8 mouse cellular contexts compared by ENCODE assay signal in the genomic region with DNA sequence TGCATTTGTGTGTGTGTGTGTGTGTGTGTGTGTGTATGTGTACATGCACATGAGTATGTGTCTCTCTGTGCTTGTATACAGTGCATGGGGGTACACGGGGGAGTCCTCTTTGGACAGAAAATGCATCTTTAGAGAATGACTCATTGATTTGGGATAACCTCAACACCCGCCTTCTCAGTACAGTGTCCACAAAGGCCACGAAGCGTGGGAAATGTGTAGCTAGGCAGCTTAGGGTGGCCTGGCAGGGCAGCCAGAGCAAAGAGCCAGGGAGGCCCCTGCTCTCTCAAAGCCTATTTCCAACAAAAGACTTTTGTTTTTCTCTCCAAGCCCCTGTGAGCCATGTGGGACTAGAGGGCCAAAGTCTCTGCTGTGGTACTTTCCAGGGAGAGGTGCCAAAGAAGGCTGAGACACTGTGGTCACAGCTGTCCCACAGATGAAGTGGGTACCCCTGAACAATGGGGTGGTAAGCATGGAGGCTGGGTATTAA.
DNase-seq lines count a peak whose midpoint lies in the region; ATAC-seq and TF ChIP-seq lines count a peak whose summit lies in the region.

No protein-coding gene starts in this region.

- H3K27ac ChIP-seq in forebrain, embryonic 13.5 days: peak overlapping the region; percentile 57
- H3K27ac ChIP-seq in limb, embryonic 10.5 days: peak overlapping the region; percentile 30; the same call in 1 of the 2 replicates
- H3K27ac ChIP-seq in stomach, postnatal 0 days (replicated peaks): 0 out of 2 replicates have a peak overlapping the region, but pooled peaks have one; percentile 4

- no peak for TF ChIP-seq EP300 in stomach, postnatal 0 days (optimal IDR thresholded peaks at IDR 0.05)

- peak; percentile 80 for ATAC-seq in forebrain, embryonic 13.5 days
- ATAC-seq in stomach, postnatal 0 days (ENCODE audit: low FRiP score, low TSS enrichment): peak; percentile 25; the same call in 1 of the 2 replicates
- ATAC-seq in megakaryocyte, adult 5-6 weeks (ENCODE audit: poor library complexity, severe bottlenecking): no peak

- H3K4me2 ChIP-seq in forebrain, embryonic 13.5 days: no peak overlapping the region
- no peak overlapping the region for H3K4me2 ChIP-seq in stomach, postnatal 0 days (replicated peaks; ENCODE audit: low read depth)

- no peak overlapping the region for H3K4me3 ChIP-seq in forebrain, embryonic 13.5 days
- H3K4me3 ChIP-seq in limb, embryonic 10.5 days: no peak overlapping the region
- no peak overlapping the region for H3K4me3 ChIP-seq in stomach, postnatal 0 days (ENCODE audit: low read depth, low read length)

- TF ChIP-seq CTCF in stomach, postnatal 0 days (IDR thresholded peaks at IDR 0.05; ENCODE audit: low read depth): no peak

- H3K4me1 ChIP-seq in forebrain, embryonic 13.5 days: peaks cover 15% of the 10 kb centered on the region
- peaks cover 15% of the 10 kb centered on the region; the same call in 1 of the 2 replicates for H3K4me1 ChIP-seq in limb, embryonic 10.5 days
- H3K4me1 ChIP-seq in stomach, postnatal 0 days (replicated peaks; ENCODE audit: control insufficient read depth, insufficient read depth): no peaks in the 10 kb centered on the region

- H3K27me3 ChIP-seq in forebrain, embryonic 13.5 days: no peaks in the 10 kb centered on the region
- H3K27me3 ChIP-seq in limb, embryonic 10.5 days (ENCODE audit: low read depth, poor library complexity, severe bottlenecking): no peaks in the 10 kb centered on the region
- H3K27me3 ChIP-seq in stomach, postnatal 0 days (ENCODE audit: control insufficient read depth, insufficient read depth, low read length): no peaks in the 10 kb centered on the region

- no peaks in the 10 kb centered on the region for H3K36me3 ChIP-seq in forebrain, embryonic 13.5 days (ENCODE audit: poor library complexity, severe bottlenecking)
- no peaks in the 10 kb centered on the region for H3K36me3 ChIP-seq in limb, embryonic 10.5 days
- no peaks in the 10 kb centered on the region for H3K36me3 ChIP-seq in stomach, postnatal 0 days (ENCODE audit: control insufficient read depth, insufficient read depth, low read length)

- no peak overlapping the region for H3K9ac ChIP-seq in forebrain, embryonic 13.5 days
- H3K9ac ChIP-seq in stomach, postnatal 0 days (ENCODE audit: low read length): no peak overlapping the region

- 29% methylated on average over 4 of the region's 4 CpGs for WGBS in forebrain, embryonic 13.5 days
- WGBS in limb, embryonic 10.5 days: 90% methylated on average over 4 of the region's 4 CpGs
- 57% methylated on average over 4 of the region's 4 CpGs for WGBS in stomach, postnatal 0 days

- H3K9me3 ChIP-seq in forebrain, embryonic 13.5 days (replicated peaks): no peaks in the 10 kb centered on the region
- H3K9me3 ChIP-seq in limb, embryonic 10.5 days (replicated peaks): no peaks in the 10 kb centered on the region
- no peaks in the 10 kb centered on the region for H3K9me3 ChIP-seq in stomach, postnatal 0 days (ENCODE audit: control insufficient read depth, low read length)

- DNase-seq in right cerebral cortex, postnatal 10 days (ENCODE audit: low spot score in 2 of 2): peak; percentile 57 to 73
- DNase-seq in right cerebral cortex, postnatal 25 days: no peak
- no peak for DNase-seq in limb, embryonic 10.5 days (ENCODE audit: low spot score)
- DNase-seq in stomach, postnatal 0 days (ENCODE audit: low spot score): no peak
- no peak for DNase-seq in B cell, adult 2 months
- DNase-seq in thymus, postnatal 4 days: no peak

Comparison
In these comparisons a context has a peak if more than half of its experiments do, and no peak if none do; other contexts are left out.
1. DNase-seq: peak in right cerebral cortex, postnatal 10 days (2 of 2); none in right cerebral cortex, postnatal 25 days (single experiment), limb, embryonic 10.5 days (single experiment), stomach, postnatal 0 days (single experiment), B cell, adult 2 months (0 of 2) and thymus, postnatal 4 days (single experiment).
2. H3K27ac ChIP-seq: peak in every context shown above with its lines; median percentile 57 in forebrain, embryonic 13.5 days; 30 in limb, embryonic 10.5 days; 4 in stomach, postnatal 0 days.